Mouse (Mus musculus) midbrain, embryonic 14.5 days (tissue): ENCODE measurements around the gene Tsga10. TPM values are rescaled to one million over a fixed set of nuclear protein-coding genes. Genes with fewer than 3 reads are reported as not detected.
"Not testable (repeated sequence)": the region's sequence is repeated elsewhere in the genome, so short reads cannot be mapped to it uniquely, and the experiment has no call there.

ENCODE experiments used
- ATAC-seq: fragments of 200-750 bp; cut with Nextera tagmentation; 2 replicates; pipeline ENCODE4 v1.8.0; 2017; ENCODE audit warnings: moderate number of reproducible peaks, moderate library complexity; ENCODE audit not compliant: low FRiP score, low TSS enrichment
- DNase-seq: peaks from one replicate; pipeline ENCODE4 v3.0.0-alpha.2; 2015
- H3K27ac ChIP-seq: fragments of 300-500 bp; sonication (generic); replicated peaks from 2 replicates; pipeline ENCODE4 v1.5.1; 2014; ENCODE audit warnings: mild to moderate bottlenecking, low read depth, low read length, moderate library complexity
- H3K27me3 ChIP-seq: fragments of 300-500 bp; sonication (generic); 2 replicates; pipeline ENCODE4 v1.6.1; 2014; ENCODE audit warnings: low read length, control low read depth, mixed read lengths; ENCODE audit not compliant: control insufficient read depth, insufficient read depth
- H3K36me3 ChIP-seq: fragments of 300-500 bp; sonication (generic); 2 replicates; pipeline ENCODE4 v1.6.1; 2014; ENCODE audit warnings: low read length, control low read depth; ENCODE audit not compliant: control insufficient read depth, insufficient read depth
- H3K4me1 ChIP-seq: fragments of 300-500 bp; sonication (generic); 2 replicates; pipeline ENCODE4 v1.6.1; 2014; ENCODE audit warnings: mild to moderate bottlenecking, antibody characterized with exemption, low read length, control low read depth; ENCODE audit not compliant: control insufficient read depth, insufficient read depth
- H3K4me2 ChIP-seq: fragments of 300-500 bp; sonication (generic); 2 replicates; pipeline ENCODE4 v1.6.1; 2014; ENCODE audit warnings: mild to moderate bottlenecking, low read length, moderate library complexity
- H3K4me3 ChIP-seq: fragments of 300-500 bp; sonication (generic); replicated peaks from 2 replicates; pipeline ENCODE4 v1.5.1; 2014; ENCODE audit warnings: low read depth, low read length
- H3K9ac ChIP-seq: fragments of 300-500 bp; sonication (generic); replicated peaks from 2 replicates; pipeline ENCODE4 v1.6.1; 2014; ENCODE audit warnings: mild to moderate bottlenecking, low read length, moderate library complexity
- H3K9me3 ChIP-seq: fragments of 300-500 bp; sonication (generic); 2 replicates; pipeline ENCODE4 v1.6.1; 2016; ENCODE audit warnings: low read length, control low read depth, mixed read lengths; ENCODE audit not compliant: control insufficient read depth
- WGBS: fragments of 180-500 bp; shearing (Covaris S2); extraction: QIAGEN DNeasy Blood & Tissue Kit; methylation state at CpG from one replicate; pipeline ENCODE4 v1.1.7; 2014; 5-methylcytosine and 5-hydroxymethylcytosine counted together
- polyA plus RNA-seq: library from polyadenylated mRNA; unstranded; fragments of >200 nt; fragmentation: Nextera tagmentation; extraction: Ambion mirVana; gene quantifications from 2 replicates; pipeline ENCODE4 v1.2.1, GENCODE M21; 2014

Gene Tsga10
- polyA plus RNA-seq, 1 experiment from 2014 or later = 23.3 TPM

DNA sequence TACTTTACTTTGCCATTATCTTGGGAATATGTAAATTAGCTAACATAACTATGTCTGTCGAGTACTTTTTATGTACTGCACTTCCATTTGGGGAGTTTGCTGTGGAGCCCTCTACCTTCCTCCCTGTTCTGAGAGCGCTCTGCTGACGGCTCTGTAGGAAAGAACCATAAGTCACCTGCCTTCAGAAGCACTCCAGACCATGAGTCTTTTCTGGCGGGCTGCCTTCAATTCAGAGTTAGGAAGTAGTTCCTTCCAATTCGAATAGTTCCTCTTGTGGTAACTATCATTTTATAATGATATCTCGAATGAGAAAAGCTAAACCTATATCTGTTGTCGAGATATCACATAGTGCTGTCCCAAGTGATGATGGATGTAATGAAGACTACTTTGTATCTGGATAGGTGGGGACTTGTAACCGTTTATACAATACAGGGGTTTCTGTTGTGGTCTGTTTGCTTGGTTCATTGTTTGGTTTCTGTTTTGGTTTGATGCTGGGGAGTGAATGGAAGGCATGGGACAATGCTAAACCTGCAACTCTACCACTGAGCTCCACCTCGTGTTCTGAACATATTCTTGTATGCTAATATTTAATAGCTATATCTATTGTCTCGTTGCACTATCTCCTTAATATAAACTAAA, 1.6 kb upstream of the Tsga10 start:
- Histone ChIP-seq H3K36me3 (no peaks in the 10 kb centered on the region), H3K4me2 (no peak overlapping the region), H3K4me3 (no peak overlapping the region), H3K9ac (no peak overlapping the region), H3K4me1 (peaks cover 16% of the 10 kb centered on the region; the same call in 1 of the 2 replicates), H3K9me3 (no peaks in the 10 kb centered on the region), H3K27ac (no peak overlapping the region), H3K27me3 (no peaks in the 10 kb centered on the region)
- ATAC-seq (no peak), DNase-seq (no peak)
- WGBS = 73% methylated on average over 10 of the region's 10 CpGs

DNA sequence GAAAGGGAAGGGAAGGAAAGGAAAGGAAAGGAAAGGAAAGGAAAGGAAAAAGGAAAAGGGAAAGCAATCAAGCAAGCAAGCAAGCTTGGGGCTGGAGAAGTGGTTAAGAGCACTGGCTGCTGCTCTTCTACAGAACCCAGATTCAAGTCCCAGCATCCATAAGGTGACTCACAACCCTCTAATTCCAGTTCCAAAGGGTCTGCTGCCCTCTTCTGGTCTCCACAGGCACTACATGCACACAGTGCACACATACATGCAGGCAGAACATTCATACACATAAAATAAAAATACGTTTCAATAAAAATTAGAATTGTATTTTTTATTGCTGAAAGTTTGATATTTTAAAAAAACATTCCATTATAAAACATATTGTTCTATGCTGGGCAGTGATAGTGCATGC, 827 bp upstream of the Tsga10 start:
- Histone ChIP-seq H3K27me3 (no peaks in the 10 kb centered on the region), H3K4me1 (peaks cover 13% of the 10 kb centered on the region; the same call in 1 of the 2 replicates), H3K4me2 (no peak overlapping the region), H3K9me3 (no peaks in the 10 kb centered on the region), H3K36me3 (no peaks in the 10 kb centered on the region), H3K4me3 (no peak overlapping the region), H3K9ac (no peak overlapping the region), H3K27ac (no peak overlapping the region)
- 85% methylated on average over 1 of the region's 1 CpGs for WGBS
- no peak for ATAC-seq
- peak; percentile 41 for DNase-seq

GRCm38 (mm10) chr1:37865401-37866215, 621 bp downstream of the Tsga10 start:
- H3K27ac ChIP-seq = peak overlapping the region; percentile 91
- no peaks in the 10 kb centered on the region for H3K36me3 ChIP-seq
- H3K4me1 ChIP-seq = 0 out of 2 replicates have a peak, but pooled peaks cover 8% of the 10 kb centered on the region
- 12% methylated on average over 23 of the region's 23 CpGs for WGBS
- H3K4me2 ChIP-seq = peak overlapping the region; percentile 71
- H3K9me3 ChIP-seq = no peaks in the 10 kb centered on the region
- ATAC-seq (no peak), DNase-seq (no peak)
- H3K9ac ChIP-seq = peak overlapping the region; percentile 64
- no peaks in the 10 kb centered on the region for H3K27me3 ChIP-seq
- peak overlapping the region; percentile 67 for H3K4me3 ChIP-seq

- Histone ChIP-seq H3K9me3 (no peaks in the 10 kb centered on the region), H3K27ac (peak overlapping the region; percentile 91), H3K27me3 (no peaks in the 10 kb centered on the region), H3K4me1 (0 out of 2 replicates have a peak, but pooled peaks cover 8% of the 10 kb centered on the region), H3K36me3 (no peaks in the 10 kb centered on the region), H3K9ac (peak overlapping the region; percentile 78), H3K4me3 (peak overlapping the region; percentile 67), H3K4me2 (peak overlapping the region; percentile 71)
- ATAC-seq = peak; percentile 98
- under 1% methylated on average over 90 of the region's 90 CpGs for WGBS
- DNase-seq = peak; percentile 100
Measured at GRCm38 (mm10) chr1:37864511-37865400, 1.5 kb downstream of the Tsga10 start.

- DNase-seq (no peak), ATAC-seq (no peak)
- 52% methylated on average over 2 of the region's 2 CpGs for WGBS
- no peaks in the 10 kb centered on the region for H3K27me3 ChIP-seq
- no peak overlapping the region for H3K4me2 ChIP-seq
- H3K9me3 ChIP-seq = no peaks in the 10 kb centered on the region
- H3K36me3 ChIP-seq = peaks cover 14% of the 10 kb centered on the region; the same call in 1 of the 2 replicates
- H3K4me1 ChIP-seq = no peaks in the 10 kb centered on the region
- no peak overlapping the region for H3K27ac ChIP-seq
- H3K9ac ChIP-seq = no peak overlapping the region
- no peak overlapping the region for H3K4me3 ChIP-seq
Measured at GRCm38 (mm10) chr1:37850696-37851095, 15.5 kb downstream of the Tsga10 start.

DNA sequence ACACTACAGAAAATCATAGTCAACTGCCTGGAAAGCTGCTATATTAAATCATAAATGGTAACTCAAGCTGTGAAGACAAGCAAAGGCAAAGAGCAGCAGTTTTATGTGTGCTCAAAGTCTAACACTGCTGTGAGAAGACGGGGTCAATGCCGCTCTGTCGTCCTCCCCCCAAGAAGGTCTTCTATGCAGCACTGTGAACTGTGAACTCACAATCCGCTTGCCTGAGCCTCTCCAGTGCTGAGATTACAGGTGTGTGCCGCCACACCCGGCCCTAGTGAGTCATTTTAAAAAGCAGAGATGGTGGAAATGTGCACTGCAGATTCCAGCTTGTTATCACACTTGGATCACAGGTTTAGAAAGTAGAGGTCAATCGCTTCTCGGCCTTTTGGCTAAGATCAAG, 19.4 kb downstream of the Tsga10 start:
- DNase-seq = no peak
- no peak overlapping the region for H3K4me3 ChIP-seq
- H3K27me3 ChIP-seq = no peaks in the 10 kb centered on the region
- peaks cover 7% of the 10 kb centered on the region; the same call in 1 of the 2 replicates for H3K36me3 ChIP-seq
- WGBS = 87% methylated on average over 8 of the region's 8 CpGs
- H3K4me2 ChIP-seq = no peak overlapping the region
- H3K9me3 ChIP-seq = no peaks in the 10 kb centered on the region
- H3K4me1 ChIP-seq = no peaks in the 10 kb centered on the region
- no peak overlapping the region for H3K9ac ChIP-seq
- ATAC-seq = no peak
- H3K27ac ChIP-seq = no peak overlapping the region

- no peak for DNase-seq
- Histone ChIP-seq H3K9me3 (no peaks in the 10 kb centered on the region), H3K4me3 (no peak overlapping the region), H3K27me3 (no peaks in the 10 kb centered on the region), H3K4me1 (no peaks in the 10 kb centered on the region), H3K27ac (no peak overlapping the region), H3K9ac (no peak overlapping the region), H3K4me2 (no peak overlapping the region), H3K36me3 (peaks cover 41% of the 10 kb centered on the region)
- ATAC-seq = no peak
- WGBS = 78% methylated on average over 2 of the region's 2 CpGs
Measured at GRCm38 (mm10) chr1:37831681-37832080, 34.5 kb downstream of the Tsga10 start.

DNA sequence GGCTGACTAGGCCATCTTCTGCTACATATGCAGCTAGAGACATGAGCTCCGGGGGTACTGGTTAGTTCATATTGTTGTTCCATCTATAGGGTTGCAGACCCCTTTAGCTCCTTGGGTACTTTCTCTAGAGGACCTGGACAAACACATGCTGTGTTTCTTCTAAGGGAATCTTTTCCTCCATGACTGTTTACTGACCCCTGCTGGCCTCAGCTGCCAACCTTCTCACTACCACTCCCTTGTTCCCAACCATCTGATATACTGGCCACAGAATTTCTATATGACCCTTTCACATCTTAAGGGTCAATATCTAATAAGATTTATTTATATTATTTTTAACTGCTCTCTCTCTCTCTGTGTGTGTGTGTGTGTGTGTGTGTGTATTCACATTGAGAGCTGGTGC, 63.9 kb downstream of the Tsga10 start:
- ATAC-seq, H3K9me3 ChIP-seq, H3K4me2 ChIP-seq, H3K27ac ChIP-seq, H3K27me3 ChIP-seq, H3K36me3 ChIP-seq, H3K9ac ChIP-seq, H3K4me1 ChIP-seq, H3K4me3 ChIP-seq: not testable (repeated sequence)
- WGBS = 92% methylated on average over 1 of the region's 1 CpGs
- peak; percentile 21 for DNase-seq
